Mouse (Mus musculus): ENCODE measurements around the gene Arhgef28. TPM values are rescaled to one million over a fixed set of nuclear protein-coding genes. Genes with fewer than 3 reads are reported as not detected.

Arhgef28 gene
- 16.7 and 24.9 TPM in 2 replicates for polyA plus RNA-seq (2011; ENCODE audit: insufficient read length, low read depth, missing spikeins)

DNA sequence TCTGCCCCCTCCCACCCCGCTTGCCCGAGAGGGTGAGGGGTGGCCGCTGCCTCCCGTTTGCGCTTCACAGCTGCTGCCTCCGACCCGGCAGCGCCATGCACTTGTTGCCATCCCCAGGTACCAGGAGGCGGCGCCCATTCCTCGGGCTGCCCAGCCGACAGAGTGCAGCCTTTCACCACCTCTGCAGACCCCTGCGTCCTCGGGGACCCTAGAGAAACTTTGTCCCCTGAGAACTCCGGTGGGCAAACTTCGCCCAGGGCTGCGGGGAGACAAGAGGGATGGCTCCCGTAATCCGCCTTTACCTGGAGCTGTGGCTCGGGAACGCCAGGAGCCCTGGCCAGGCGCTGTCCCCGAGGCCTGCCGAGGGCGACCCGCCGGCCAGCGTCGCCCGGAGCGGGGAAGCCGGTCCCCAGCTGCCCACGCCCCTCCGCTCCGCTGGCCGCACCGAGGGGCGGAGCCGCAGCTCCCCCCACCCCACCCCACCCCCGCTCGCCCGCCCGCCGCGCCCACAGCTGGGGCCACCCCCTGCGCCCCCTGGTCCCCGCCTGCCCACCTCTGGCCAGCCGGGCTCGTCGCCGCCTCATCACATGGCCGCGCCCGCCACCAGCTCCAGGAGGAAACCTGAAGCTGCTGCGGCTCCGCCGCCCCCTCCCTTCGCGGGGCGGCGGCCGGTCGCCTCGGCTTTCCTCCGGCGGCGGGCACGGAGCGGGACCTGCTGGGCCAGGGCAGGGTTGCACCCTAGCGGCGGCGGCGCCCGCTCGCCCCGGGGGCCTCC lies at the start of gene Arhgef28:
TSS of gene Arhgef28 (minus strand) at position 669 of the 775 bp plus-strand sequence.
- peaks cover 3% of the 10 kb centered on the region; the same call in 1 of the 2 replicates for H3K4me1 ChIP-seq (ENCODE audit: control insufficient read depth, insufficient read depth, low read length)
- no peak within 1 kb of the TSS for H3K27ac ChIP-seq (ENCODE audit: insufficient read depth, low read length)
- TF ChIP-seq CTCF (IDR thresholded peaks at IDR 0.05; ENCODE audit: borderline replicate concordance, insufficient read depth, low read length) (peak; percentile 58; the same call in 1 of the 2 replicates), POLR2A (IDR thresholded peaks at IDR 0.05; ENCODE audit: low read depth, low read length) (0 out of 2 replicates have a peak, but pooled peaks have one; percentile 19)
- peak within 1 kb of the TSS; percentile 50 for H3K4me3 ChIP-seq (ENCODE audit: insufficient read depth, low read length)

DNA sequence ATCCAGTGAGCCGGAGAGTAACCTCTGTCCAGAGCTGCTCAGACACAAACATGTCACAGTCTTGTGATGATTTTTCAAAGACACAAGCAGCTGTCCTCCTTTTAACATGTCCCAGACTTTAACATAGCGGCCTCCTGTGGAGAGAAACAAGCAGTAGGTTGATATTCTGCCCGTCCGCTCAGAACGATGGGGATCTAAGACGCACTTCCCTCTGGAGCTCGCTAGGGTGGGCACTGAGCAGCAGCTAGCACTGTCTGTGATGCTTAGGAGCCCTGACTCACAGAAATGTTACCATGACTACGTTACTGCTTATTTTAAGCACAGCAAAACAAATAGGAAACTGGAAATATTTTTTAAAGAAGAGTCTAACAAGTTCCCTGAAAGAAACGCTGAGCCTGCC lies 48.7 kb upstream of the Arhgef28 start:
- Histone ChIP-seq H3K4me1 (ENCODE audit: control insufficient read depth, insufficient read depth, low read length) (no peaks in the 10 kb centered on the region), H3K4me3 (ENCODE audit: insufficient read depth, low read length) (no peak overlapping the region), H3K27ac (ENCODE audit: insufficient read depth, low read length) (no peak overlapping the region)
- TF ChIP-seq POLR2A (IDR thresholded peaks at IDR 0.05; ENCODE audit: low read depth, low read length) (no peak), CTCF (IDR thresholded peaks at IDR 0.05; ENCODE audit: borderline replicate concordance, insufficient read depth, low read length) (no peak)

DNA sequence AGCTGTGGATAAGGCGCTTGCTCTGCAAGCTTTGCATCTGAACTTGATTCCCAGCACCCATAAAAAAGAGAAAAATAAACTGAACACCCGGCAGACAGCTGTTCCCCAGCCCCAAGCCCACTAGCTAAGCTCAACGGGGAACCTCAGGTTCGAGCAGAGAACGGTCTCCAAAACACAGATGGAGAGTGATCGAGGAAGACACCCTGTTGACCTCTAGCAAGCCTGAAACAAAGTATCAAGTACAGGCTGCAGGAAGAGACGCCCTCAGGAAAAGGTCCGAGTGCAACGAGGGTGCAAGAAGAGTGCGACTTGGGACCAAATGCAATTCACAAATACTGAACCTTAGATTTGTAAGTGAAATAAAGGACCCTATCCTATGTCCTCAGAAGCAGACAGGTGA lies 43.4 kb upstream of the Arhgef28 start:
- Histone ChIP-seq H3K27ac (ENCODE audit: insufficient read depth, low read length) (no peak overlapping the region), H3K4me3 (ENCODE audit: insufficient read depth, low read length) (no peak overlapping the region), H3K4me1 (ENCODE audit: control insufficient read depth, insufficient read depth, low read length) (no peaks in the 10 kb centered on the region)
- TF ChIP-seq CTCF (IDR thresholded peaks at IDR 0.05; ENCODE audit: borderline replicate concordance, insufficient read depth, low read length) (no peak), POLR2A (IDR thresholded peaks at IDR 0.05; ENCODE audit: low read depth, low read length) (no peak)

DNA sequence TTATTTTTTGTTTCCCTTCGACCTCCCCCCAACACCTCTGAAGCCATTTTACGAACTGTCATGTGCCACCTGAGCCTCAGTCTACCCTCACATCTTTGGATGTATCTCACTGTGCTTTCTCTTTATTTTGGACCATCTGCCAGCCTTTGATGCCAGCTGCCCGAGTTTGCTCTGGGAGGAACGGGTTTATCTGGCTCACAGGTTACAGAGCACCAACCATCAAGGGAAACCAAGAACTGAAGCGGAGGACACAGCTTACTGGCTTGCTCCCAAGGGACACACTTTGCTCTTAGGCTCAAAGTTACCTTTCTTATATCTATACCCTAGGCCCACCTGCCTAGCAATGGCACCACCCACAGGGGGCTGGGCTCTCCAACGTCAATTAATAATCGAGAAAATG lies 39.1 kb upstream of the Arhgef28 start:
- H3K4me1 ChIP-seq (ENCODE audit: control insufficient read depth, insufficient read depth, low read length), result no peaks in the 10 kb centered on the region
- TF ChIP-seq CTCF (IDR thresholded peaks at IDR 0.05; ENCODE audit: borderline replicate concordance, insufficient read depth, low read length) (no peak), POLR2A (IDR thresholded peaks at IDR 0.05; ENCODE audit: low read depth, low read length) (no peak)
- no peak overlapping the region for H3K4me3 ChIP-seq (ENCODE audit: insufficient read depth, low read length)
- no peak overlapping the region for H3K27ac ChIP-seq (ENCODE audit: insufficient read depth, low read length)

DNA sequence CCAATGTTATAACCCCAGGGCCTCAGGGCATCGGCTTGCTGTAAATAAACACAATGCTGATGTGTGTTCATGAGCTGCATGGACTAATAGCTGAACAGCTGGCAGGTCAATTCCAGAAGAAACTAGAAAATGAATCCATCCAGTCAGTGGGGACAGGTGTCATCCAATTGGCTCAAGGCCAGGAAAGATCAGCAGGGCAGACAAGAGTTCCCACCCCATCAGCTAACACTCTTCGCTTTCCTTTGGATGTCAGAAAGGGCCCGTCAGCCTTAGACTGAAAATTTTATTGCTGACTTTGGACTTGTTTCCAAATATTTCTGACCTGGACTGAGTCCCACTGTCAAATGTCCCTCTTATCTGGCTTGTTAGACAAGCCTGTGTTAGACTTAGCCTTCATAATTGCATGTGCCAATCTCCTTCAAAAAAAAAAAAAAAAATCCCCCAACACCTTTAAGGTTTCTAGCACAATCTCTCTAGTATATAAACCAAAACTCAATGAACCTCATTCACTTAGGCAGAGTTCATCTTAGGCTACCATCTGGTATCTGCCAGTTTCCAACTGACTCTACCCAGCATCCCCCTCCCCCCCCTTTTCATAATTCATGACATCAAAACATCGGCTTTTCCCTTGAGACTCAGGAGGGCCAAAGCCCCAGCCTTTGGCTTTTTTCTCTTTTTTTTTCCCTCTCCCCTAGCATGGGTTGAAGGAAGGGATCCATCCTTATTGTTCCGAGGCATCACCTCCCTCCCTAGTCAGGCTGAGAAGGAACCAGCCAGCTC lies 38.5 kb upstream of the Arhgef28 start:
- no peak for TF ChIP-seq POLR2A (IDR thresholded peaks at IDR 0.05; ENCODE audit: low read depth, low read length)
- H3K27ac ChIP-seq (ENCODE audit: insufficient read depth, low read length), result no peak overlapping the region
- H3K4me1 ChIP-seq (ENCODE audit: control insufficient read depth, insufficient read depth, low read length), result no peaks in the 10 kb centered on the region
- no peak overlapping the region for H3K4me3 ChIP-seq (ENCODE audit: insufficient read depth, low read length)

DNA sequence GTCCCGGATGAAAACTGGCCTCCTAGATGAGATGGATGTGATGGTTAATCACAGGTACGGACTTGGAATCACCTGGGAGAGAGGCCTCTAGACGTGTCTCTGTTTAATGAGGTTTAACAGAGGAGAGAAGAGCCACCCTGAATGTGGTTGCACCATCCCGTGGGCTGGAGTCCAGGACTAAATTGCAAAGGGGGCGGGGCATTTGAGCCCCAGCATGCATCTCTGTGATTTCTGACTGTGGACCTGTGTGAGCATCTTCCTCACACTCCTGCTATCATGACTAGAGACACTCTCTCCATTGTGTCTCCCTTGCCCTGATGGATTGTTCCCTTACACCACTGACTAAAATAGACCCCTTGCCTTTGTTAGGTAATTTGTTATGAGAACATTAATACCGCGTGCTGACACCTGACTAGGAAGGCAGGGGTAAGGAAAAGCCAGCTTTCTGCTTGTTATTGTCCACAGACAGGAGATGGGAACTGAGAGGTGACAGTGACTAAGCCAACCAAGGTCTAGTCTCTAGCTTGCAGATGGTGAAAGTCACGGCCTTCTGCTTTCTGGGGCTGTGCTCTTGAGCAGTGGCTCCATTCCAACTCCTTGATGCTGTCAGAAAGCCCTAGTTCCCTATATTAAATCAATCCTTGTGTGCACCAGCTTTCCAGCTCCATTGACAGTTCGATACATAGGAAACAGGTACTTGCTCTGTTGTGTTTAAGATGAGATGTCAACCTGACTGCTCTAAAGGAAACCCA lies 35.5 kb upstream of the Arhgef28 start:
- no peaks in the 10 kb centered on the region for H3K4me1 ChIP-seq (ENCODE audit: control insufficient read depth, insufficient read depth, low read length)
- TF ChIP-seq CTCF (IDR thresholded peaks at IDR 0.05; ENCODE audit: borderline replicate concordance, insufficient read depth, low read length) (no peak), POLR2A (IDR thresholded peaks at IDR 0.05; ENCODE audit: low read depth, low read length) (no peak)
- H3K27ac ChIP-seq (ENCODE audit: insufficient read depth, low read length), result no peak overlapping the region
- H3K4me3 ChIP-seq (ENCODE audit: insufficient read depth, low read length), result no peak overlapping the region

DNA sequence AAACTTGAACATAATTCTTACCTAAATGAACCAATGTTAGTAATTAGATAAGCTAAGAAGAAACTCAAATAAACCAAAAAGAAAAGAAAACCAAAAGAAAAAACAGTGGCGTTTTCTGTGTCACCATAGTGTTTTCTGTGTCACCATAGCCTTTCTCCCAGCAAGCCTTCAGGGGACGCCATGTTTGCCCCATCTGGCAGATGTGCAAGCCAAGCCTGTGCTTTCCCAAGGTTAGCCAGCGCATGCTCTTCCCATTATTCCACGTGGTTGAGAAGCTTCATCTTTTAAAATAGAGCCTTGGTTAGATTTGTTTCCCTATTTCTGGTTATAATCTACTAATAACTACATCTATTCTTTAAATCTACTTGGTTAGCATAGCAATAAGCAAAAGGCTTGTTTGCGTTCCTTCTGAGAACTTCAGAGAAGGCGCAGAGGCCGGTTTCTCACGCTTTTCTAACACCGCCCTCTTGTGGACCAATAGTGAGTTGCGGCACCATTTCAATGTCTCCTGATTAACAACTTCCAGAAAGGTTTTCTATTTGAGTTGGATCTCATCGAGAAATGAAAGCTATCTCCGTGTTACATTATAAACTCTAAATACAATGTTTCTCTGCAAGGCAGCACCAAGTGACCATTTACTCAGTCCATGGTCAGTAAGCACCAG lies 33.9 kb upstream of the Arhgef28 start:
- Histone ChIP-seq H3K27ac (ENCODE audit: insufficient read depth, low read length) (no peak overlapping the region), H3K4me3 (ENCODE audit: insufficient read depth, low read length) (no peak overlapping the region), H3K4me1 (ENCODE audit: control insufficient read depth, insufficient read depth, low read length) (no peaks in the 10 kb centered on the region)
- TF ChIP-seq CTCF (IDR thresholded peaks at IDR 0.05; ENCODE audit: borderline replicate concordance, insufficient read depth, low read length) (0 out of 2 replicates have a peak, but pooled peaks have one; percentile 33), POLR2A (IDR thresholded peaks at IDR 0.05; ENCODE audit: low read depth, low read length) (no peak)

DNA sequence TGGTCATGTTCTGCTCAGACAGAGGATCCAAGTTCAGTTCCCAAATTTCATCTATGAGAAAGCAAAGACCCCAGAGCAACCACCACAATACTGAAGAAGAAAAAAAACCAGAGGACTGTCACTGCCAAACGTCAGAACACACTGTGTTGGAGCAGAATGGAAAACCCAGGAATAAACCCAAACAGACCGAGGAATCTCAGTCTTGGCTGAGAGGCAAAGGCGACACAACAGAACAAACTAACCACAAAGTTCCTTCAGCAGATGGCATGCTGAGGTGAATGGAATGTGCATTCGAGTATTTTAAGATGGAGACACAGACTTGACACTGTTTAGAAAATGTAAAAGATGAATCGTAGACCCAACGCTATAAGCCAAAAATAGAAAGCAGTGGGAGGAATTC lies 29.2 kb upstream of the Arhgef28 start:
- TF ChIP-seq CTCF (IDR thresholded peaks at IDR 0.05; ENCODE audit: borderline replicate concordance, insufficient read depth, low read length) (no peak), POLR2A (IDR thresholded peaks at IDR 0.05; ENCODE audit: low read depth, low read length) (no peak)
- H3K4me3 ChIP-seq (ENCODE audit: insufficient read depth, low read length), result no peak overlapping the region
- H3K4me1 ChIP-seq (ENCODE audit: control insufficient read depth, insufficient read depth, low read length), result no peaks in the 10 kb centered on the region
- H3K27ac ChIP-seq (ENCODE audit: insufficient read depth, low read length), result no peak overlapping the region

DNA sequence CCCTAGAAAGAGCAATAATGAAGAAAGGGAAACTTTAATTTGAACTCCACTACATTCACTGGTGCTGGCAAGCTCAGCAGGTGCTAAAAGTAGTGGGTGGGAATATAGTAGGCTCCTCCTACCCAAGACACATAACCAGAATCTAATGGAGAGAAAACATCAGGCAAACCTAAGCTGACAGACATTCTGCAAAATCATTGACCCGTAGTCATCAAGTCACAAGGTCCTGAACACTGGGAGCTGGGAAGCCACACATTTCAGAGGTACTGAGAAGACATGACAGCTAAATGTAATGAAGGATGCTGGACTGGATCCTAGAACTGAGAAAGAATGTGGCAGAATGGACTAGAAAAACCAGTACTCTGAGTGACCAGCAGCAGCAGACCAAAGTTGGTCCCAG lies 24.3 kb upstream of the Arhgef28 start:
- no peak overlapping the region for H3K27ac ChIP-seq (ENCODE audit: insufficient read depth, low read length)
- no peaks in the 10 kb centered on the region for H3K4me1 ChIP-seq (ENCODE audit: control insufficient read depth, insufficient read depth, low read length)
- no peak overlapping the region for H3K4me3 ChIP-seq (ENCODE audit: insufficient read depth, low read length)
- TF ChIP-seq POLR2A (IDR thresholded peaks at IDR 0.05; ENCODE audit: low read depth, low read length), result no peak
- no peak for TF ChIP-seq CTCF (IDR thresholded peaks at IDR 0.05; ENCODE audit: borderline replicate concordance, insufficient read depth, low read length)
